Mouse (Mus musculus) lung, postnatal 36 days (tissue): ENCODE data around the gene Cyp2s1.

Experiments
- DNase-seq: peaks from one replicate; pipeline ENCODE4 v3.0.0; 2022; ENCODE audit warnings: mixed read lengths

The Cyp2s1 gene

DNA sequence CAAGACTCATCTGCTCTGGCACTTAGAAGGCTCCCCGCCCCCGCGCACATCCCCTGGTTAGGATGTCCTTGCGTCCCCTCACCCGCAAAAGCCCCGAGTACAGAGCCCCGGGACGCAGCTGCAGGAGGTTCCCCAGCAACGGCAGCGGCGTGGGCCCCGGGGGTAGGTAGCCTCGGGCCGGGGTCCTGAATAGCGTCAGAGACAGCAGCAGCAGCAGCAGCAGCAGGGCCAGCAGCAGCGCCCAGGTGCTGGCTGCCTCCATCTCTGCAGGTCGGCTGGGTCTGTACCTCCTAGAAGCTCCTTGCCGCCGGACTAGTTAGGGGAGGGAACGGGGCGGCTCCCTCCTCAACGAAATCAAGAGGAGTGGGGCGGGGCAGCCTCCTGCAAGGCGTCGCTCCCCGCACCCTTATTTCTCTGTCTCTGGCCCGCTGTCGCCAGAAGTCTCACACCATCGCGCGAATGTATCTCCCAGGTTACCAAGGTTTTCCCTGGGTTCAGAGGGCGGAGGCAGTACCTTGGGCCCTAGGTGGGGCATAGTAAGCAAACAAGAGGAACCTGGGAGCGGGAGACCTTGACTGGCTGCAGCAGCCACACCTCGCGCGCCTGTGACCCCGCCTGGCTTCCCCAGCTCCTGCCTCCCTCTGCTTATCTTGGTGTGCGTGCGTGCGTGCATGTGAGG, at the start of gene Cyp2s1:
Gene Cyp2s1, minus strand, starts transcription at position 673 of the 679 bp plus-strand sequence.
- DNase-seq, result peak; percentile 75

DNA sequence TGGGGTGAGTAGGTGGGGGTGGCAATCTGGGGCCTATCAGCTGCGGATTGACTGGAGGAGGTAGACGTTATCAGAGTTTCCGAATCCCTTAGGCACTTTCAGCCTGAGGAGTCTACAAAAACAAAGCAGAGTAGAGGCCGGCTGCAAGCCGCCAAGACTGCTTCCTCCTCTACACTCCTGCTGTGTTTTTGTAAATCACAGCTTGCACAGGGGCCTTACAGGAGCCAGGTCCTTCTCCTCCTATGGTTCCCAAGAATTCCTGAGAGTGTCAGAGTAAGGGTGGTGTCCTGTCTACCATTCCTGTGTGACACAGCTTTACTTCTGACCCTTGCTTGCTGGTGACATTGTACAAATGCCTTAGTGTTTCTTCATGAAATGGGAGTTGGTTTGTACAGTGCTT, 48.1 kb upstream of the Cyp2s1 start:
- no peak for DNase-seq

DNA sequence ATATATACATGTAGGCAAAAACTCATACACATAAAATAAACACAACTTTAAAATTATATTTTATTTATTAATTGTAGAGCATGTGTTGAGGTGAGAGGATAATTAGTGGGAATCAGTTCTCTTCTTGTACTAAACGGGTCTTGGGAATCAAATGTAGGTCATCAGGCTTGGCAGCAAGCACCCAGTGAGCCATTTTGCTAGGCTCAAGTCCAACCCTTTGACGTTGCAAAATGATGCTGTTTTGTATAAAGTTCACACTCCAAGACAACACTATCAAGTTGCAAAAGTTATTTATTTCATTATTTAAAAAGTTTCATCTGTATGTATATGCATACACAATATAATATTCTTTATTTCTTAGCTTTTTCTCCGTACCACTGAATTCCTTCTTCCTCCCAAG, 47.0 kb upstream of the Cyp2s1 start:
- DNase-seq, result no peak

- DNase-seq, result no peak
Measured at GRCm38 (mm10) chr7:25862365-25862764, 45.7 kb upstream of the Cyp2s1 start.

DNA sequence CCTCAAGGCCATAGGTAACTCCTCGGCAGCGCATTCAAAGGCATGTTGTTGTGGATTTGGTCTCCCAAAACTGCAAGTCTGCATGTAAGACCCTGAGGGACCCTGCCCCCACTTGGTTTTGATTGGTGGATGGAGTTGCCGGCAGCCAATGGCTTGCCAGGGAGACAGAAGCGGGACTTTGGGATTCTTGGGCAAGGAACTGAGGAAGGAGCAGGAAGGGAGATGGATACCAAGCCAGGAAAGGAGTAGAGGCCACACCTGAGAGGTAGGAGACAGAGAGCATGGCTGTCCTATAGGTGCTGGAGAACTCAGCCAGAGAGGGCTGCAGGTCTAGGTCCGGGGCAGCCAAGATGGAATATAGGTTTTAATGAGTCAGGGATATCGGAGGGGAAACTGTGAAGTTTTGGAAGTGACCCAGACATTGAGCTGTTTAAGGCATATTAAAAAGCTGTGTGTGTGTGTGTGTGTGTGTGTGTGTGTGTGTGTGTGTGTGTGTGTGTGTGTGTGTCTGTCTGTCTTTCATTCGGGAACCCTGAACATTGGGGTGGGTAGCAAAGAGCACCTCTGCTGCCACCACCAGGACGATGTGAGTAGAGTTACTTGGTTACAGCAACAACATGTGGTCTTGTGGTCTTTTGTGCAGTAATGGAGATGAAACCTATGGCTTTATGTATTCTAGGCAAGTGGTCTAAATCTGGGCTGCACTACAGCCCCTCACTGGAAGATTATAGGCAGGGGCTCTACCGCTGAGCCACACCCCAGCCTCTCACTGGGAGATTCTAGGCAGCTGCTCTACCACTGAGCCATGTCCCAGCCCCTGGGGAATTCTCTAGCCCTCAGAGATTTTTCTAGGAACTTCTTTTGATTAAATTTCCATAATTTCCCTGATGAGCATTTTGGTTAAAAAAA, 43.5 kb upstream of the Cyp2s1 start:
- peak; percentile 32 for DNase-seq

DNA sequence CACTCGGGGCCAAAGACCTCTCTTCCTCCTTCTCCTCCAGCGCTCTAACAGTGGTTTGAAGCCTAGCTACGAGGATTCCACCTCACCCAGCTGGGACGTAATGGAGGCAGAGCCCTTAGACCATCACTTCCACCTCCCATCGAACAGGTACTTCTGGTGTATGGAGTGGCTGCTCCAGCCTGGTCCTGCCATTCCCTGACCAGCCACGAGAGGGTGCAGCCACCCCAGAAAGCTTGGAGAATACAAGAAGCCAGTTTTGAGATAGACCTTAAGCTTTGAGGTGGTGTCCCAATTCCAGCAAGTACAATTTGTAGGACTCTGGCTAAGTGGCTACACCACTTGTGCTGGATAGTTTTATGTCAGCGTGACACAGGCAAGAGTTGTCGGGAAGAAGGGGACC, 38.4 kb upstream of the Cyp2s1 start:
- peak; percentile 87 for DNase-seq

DNA sequence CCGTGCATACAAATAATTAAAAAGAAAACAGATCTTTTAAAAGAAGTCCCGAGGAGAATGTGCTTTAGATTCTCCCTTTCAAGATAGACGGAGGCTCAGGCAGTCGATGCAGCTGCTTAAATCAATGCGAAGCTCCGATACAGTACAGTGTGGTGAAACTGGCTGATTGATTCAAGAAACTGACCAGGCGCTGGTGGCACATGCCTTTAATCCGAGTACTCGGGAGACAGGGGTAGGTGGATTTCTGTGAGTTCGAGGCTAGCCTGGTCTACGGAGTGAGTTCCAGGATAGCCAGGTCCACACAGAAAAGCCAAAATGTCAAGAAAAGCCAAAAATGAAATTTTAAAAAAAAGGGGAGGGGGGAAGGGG, 31.7 kb upstream of the Cyp2s1 start:
- no peak for DNase-seq

DNA sequence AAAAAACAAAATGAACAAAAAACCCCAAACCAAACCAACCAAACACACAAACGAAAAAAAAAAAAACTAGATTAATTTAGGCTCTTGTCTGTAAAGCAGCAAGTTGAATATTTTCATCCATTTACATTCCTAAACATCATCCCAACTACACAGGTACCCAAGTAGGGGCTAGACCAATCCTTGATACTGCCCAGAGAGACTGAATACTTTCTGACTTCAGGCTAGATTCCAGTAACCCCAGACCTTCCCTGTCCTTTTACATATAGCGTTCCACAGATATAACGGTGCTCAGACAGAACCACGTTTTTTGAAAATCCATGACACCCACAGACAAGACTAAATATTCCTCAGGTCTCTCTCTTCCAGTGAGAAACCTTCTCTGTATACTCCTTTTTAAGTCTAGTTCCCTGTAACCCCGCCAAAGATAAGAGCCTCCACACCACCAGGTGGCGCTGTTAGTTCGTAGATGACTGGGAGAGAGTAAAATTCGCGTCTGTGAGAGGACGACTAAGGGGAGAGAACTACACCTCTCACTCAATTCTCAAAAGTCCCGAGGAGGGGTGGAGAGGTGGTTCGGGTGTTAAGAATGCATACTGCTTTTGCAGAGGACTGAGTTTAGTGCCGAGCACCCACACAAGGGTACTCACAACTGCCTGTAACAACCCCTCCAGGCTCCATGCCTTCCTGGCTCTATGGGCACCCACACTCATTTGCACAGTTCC, 31.2 kb upstream of the Cyp2s1 start:
- DNase-seq, result peak; percentile 93

- DNase-seq, result peak; percentile 77
Measured at GRCm38 (mm10) chr7:25844885-25845284, 28.2 kb upstream of the Cyp2s1 start.

DNA sequence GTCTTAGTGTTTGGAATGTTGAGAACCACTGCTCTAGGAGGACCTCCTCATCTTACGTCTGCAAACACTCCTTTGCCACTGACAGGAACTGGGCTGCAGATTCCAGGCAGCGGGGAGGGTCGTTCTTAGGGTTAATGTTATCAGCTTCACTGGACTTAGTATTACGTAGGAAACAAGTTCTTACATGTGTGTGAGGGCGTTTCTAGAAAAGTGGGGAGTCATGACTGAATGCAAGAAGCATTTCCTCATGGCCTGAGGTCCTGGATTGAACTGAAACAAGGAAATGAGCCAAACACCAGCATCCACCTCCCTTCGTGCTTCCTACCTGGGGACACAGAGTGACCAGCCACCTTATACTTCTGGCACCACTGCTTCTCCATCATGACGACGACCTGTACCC, 27.7 kb upstream of the Cyp2s1 start:
- DNase-seq, result peak; percentile 21

DNA sequence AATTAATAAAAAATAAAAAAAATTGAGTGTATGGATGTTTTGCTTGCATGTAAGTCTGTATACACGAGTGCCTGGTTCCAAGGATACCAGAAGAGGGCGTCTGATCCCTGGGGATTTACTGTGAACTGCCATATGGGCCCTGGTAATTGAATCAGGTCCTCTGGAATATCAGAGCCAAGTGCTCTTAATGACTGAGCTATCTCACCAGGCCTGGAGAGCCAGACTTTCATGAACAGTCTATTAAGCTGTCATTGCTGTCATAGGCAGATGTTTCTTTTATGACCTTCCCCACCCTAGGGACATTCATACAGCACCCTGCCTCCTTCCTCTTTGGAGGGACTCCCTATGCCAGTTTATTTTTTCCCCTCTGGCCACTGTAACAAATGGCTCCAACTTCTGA, 26.8 kb upstream of the Cyp2s1 start:
- DNase-seq, result no peak

GRCm38 (mm10) chr7:25840908-25841307, 24.2 kb upstream of the Cyp2s1 start:
- DNase-seq, result no peak

GRCm38 (mm10) chr7:25835188-25835891, 18.6 kb upstream of the Cyp2s1 start:
- DNase-seq, result peak; percentile 60

- DNase-seq, result no peak
Measured at GRCm38 (mm10) chr7:25831557-25832530, 15.1 kb upstream of the Cyp2s1 start.

DNA sequence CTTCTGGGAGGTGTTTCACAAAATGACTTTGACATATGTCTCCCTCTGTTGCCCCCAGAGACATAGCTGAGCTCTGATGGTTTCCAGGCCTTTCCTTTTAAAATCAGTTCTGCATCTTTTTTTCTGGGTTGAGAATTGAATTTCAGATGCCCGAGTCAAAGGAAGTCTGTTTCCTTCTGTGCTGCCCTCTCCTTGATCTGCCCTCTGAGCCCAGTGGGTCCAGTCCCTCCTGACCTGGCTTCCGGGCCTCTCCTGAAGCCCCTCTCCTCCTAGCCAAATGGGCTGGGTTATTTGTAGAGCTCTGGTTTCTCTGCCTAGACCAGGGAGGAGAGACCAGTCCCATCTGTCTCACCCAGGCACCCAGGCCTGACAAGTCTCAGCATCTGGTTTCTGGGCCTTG, 13.5 kb upstream of the Cyp2s1 start:
- no peak for DNase-seq

GRCm38 (mm10) chr7:25827199-25827598, 10.5 kb upstream of the Cyp2s1 start:
- peak; percentile 87 for DNase-seq

DNA sequence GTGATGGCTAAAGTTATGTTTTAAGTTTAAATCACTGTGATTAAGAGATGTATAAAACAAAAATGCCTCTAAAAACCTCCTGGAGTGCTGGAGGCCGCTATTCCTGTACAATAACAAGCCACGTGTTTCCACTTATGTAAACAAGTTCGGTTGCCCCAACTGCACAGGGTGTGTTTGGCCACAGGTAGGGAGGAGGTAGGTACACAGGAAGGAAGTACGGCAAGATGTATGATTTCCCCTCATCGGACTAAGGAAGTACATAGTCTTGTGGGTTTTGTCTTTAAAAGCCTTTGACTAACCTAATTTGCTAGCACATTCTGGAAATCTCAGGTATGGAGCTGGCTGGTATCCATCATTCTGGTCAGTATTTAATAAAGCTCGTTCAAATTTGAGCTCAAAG, 9.3 kb upstream of the Cyp2s1 start:
- DNase-seq, result no peak

- no peak for DNase-seq
Measured at GRCm38 (mm10) chr7:25825043-25825442, 8.3 kb upstream of the Cyp2s1 start.

DNA sequence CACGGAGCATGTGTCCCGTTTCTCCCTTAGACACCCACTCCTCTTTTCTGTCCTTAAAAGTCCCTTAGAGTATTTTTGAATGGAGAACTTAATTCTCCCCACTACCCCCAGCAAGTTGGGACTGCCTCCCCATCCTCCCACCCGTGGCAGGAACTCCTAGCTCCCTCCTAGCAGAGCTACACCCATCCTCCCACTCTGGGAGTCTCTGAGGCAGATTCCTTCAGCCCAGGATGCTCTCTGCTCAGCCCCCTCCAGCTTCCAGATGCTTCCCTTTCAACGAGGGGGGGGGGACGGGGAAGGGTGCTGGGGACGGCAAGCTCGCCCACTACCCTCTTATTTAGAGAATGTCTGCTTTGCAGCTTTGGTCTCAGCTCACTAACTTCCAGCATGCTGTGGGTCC, 1.1 kb downstream of the Cyp2s1 start:
- no peak for DNase-seq

- no peak for DNase-seq
Measured at GRCm38 (mm10) chr7:25814711-25815110, 2.0 kb downstream of the Cyp2s1 start.

DNA sequence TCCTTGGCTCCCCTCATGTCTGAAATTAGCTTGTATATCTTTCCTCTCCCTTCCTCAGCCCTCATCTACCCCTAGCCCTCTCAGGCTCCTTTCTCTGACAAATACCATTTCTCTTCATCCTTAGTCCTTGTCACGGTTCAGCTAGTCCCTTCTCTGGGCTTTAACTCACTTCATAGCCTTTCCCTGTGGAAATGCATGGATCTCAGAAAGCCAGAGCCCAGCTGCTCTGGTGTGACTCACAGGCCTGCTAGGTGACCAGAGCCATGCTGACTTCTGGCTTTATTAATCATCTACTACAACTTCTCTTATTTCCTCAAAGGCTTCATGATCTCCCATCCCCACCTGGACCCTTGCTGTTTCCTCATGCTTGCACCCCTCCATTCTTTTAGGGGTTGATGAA, 4.5 kb downstream of the Cyp2s1 start:
- no peak for DNase-seq

DNA sequence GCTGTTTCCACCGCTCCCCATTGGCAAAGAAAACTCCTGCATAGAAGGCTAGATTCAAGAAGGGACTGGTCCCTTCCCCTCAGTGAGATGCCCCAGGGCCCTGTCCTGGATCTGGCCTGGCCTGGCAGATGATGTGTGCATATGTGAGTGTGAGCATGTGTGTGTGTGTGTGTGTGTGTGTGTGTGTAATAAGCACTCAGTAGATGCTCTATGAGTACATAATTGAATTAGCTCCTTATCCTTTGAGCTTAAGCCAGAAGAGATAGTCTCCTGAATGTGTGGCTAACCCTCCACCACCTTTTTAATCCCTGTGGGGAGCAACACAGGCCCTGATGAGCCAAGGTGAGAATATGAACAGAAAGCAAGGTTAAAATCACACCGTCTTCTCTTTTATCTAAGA, 5.0 kb downstream of the Cyp2s1 start:
- no peak for DNase-seq
